Mouse (Mus musculus) cerebellum, adult 8-10 months (tissue): Measurements from ENCODE around the gene Gm5767.

Source experiments
- DNase-seq: peaks from one replicate; pipeline ENCODE4 v3.0.0; 2022

Gene Gm5767

DNA sequence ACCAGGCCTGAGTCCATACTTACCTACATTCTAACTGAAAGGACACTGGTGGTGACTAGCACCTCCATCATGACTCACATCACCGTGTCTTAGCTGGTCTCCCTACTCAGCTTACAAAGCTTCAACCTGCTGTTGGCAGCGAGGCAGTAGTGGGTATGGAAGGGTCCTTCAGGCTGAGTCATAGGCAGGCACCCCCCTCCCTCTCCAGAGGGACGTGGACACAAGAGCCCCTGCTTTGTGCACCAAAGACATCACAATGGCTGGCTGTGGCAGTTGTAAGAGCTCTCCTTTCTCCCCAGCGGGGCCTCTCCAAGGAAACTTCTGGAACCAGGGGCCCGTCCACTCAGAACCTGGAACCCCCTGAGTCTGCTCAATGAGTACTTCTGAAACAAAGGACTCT is at the start of gene Gm5767:
Gene Gm5767, plus strand, starts transcription at position 301 of the 400 bp plus-strand sequence.
- no peak for DNase-seq

DNA sequence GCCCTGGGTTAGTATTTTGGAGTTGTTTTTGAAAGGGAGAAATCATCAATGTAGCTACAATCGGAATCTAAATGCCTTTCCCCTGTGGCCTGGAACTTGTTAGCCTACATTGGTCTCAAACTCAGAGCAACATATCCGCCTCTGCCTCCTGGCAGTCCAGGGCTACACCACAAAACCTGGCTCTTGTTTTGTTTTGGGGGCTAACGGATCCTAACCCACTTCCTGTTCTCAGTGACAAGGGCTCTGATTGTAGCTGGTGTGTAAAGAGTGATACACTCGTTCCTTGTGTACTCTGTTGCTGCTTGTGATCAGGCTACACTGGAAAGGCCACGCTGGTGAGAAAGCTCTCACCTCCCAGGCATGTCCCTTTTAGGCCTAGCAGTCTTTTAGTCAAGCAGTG is 49.1 kb upstream of the Gm5767 start:
- no peak for DNase-seq

DNA sequence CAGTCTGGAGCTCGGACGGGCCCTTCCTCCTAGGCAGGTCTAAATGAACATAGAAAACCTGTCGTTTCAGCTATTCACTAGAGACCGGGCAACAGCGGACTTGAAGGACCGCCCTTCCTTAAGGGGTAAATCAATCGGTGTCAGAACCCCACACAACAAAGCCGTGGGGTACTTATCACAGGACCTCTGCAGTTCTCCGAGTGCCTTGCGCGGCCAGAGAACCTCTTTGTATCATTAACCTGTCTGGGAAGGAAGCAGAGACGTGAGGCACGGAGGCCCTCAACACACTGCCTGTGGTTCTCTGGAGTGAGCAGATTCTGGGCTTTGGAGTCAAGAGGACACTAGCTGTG is 43.7 kb upstream of the Gm5767 start:
- no peak for DNase-seq

DNA sequence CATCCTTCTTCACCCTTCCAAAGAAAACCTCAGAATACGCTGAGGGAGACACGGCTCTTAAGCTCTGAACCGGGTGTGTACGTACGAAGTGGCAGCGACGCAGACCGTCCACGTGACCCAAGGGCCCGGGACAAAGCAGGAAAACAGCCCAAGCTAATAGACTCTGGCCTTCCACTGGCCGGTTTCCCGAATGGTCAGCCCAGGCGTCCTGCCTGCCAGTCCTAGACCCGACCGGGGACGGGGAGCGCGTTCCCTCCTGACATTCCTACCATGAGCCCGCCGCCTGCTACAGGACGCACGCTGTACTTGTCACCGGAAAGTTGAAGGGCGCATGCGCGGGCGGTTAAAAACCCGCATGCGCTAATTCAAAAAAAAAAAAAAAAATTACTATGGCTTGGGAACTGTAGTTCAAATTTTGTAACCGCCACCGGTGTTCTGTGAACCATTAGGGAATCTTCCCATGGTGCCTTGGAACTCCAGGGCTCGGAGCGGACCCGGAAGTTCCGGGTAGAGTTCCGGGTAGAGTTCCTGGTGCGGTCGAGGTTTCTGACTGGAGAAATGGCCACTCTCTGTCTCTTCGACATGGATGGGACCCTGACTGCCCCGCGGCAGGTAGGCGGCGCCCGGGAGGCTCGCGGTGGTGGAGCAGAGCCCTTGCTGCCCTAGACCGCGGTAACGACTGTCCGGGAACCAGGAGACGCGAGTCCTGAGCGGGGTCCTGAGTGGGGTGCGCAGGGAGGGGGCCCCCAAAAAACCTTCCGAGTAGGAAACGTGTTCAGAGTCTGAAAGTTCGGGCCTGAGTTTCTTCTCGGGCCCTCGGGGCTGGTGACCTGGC is 43.1 kb upstream of the Gm5767 start, which contains the start of the genes Pmm2 and Tmem186:
Gene Pmm2, plus strand, starts transcription at position 458 of the 835 bp plus-strand sequence.
Gene Tmem186, minus strand, starts transcription at position 496 of the 835 bp plus-strand sequence.
- peak; percentile 85 for DNase-seq

DNA sequence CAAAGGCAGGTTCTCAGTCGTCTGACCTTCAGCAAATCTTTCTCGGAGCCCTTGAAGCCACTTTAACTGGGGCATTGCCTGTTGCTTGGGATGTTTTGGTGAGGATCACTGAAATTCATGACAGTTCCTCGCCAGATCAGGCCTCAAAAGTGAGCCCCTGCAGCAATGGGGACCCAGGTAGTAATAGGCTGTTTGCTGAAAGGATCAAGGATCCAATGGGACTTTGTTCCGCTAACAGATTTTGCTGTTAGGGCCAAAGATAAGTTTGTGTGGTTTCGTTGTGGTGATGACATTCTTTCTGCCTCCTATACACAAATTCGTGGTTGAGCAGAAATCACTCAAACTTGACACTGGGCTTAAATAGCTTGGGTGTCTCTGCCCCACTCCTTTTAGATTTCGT is 42.4 kb upstream of the Gm5767 start:
- DNase-seq = no peak

DNA sequence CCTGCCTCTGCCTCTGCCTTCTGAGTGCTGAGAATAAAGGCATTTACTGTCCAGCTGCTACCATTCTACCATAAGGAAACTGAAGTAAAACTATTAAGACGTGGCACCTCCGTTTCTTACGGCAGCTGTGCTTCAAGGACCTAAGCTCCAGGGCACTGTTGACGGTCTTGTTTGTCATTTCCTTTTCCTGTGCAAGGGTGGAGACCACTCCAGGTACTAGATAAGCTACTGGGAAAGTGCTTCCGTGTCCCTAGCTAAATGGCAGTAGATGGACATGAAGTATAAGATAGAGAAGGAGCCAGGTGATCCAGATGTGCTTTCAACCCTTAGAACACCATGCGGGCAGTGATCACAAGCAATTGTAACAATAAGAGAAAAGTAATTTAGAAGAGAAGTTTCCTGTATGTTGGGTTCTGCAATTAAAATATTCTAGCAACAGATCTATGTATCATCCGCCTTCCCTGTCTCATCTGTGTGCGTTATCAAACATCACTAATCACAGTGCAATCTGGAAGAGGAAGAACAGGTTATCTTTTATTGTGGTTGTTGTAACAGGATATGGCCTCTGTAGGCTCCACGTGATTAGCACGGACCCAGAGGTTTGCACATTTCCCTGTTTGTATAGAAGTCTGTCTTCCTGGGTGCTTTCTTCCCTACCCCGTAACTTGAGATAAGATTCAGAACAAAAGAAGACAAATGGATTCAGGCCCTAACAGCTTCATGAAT is 40.9 kb upstream of the Gm5767 start:
- no peak for DNase-seq

DNA sequence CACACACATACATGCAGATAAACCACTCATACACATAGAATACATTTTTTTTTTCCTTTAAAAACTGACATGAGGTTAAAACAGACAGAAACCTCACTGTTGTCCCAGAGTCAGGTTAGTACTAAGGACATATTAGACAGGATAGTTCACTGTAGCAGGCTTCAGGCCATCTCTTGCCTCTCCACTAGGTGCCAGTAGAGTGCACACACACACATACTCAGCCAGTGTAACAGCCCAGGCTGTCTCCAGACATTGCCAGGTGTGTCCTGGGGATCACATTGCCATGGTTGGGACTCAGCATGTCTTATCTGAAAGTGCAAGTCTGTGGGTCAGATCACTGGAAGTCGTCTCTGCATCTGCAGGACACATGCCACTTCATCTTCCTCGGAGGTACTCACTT is 36.7 kb upstream of the Gm5767 start:
- DNase-seq = no peak

DNA sequence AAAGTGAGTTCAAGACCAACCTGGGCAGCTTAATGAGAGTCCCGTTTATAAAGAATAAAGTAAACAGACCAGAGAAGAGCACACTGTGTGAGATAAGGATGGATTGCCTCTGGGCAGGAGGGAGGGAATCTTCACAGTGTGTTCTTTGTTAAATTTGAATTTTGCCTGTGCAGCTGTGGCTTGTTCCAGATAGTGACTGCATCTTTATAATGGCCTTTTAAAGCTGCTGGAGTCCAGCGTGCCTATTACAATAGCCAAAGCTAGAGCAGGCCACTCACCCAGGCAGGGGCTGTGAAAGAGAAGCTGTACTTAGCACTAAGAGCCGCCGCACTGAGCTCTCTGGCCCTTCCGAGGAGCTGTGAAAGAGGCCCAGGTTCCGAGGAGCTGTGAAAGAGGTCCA is 35.0 kb upstream of the Gm5767 start:
- no peak for DNase-seq

DNA sequence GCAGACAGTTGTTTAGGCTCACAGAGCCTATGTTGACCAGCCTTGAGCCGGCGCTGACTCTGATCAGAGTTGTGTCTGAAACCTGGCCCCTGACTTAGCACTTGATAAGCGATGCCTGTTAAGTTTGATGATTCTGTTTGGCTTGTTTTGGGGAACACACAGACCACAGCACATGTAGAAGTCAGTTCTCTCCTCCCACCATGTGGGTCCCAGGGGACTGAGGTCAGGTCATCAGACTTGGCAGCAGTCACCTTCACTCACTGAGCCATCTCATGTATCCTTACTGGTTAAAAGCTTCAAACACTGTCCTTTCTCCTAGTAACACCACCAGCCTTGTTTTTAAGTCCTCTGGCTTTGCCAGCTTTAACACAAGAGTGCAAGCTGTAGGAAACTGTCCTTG is 30.6 kb upstream of the Gm5767 start:
- DNase-seq = no peak

DNA sequence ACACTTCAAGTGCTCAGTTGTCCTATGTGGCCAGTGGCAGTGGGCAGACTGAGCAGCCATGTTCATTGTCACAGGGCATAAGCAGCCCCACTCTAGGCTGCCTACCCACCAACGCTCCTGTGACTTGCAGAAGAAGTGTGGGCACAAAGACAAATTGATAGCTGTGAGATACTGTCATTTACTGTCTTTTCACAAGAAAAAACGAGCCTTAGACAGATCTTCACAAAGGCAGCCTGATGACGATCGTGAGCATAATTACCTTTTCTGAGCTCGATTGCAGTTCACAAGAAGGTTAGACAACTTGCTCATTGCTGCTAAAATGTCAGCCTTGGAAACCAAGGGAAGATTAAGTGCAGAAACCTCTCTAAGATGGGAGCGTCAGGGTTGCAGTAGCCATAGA is 25.5 kb upstream of the Gm5767 start:
- DNase-seq = no peak

DNA sequence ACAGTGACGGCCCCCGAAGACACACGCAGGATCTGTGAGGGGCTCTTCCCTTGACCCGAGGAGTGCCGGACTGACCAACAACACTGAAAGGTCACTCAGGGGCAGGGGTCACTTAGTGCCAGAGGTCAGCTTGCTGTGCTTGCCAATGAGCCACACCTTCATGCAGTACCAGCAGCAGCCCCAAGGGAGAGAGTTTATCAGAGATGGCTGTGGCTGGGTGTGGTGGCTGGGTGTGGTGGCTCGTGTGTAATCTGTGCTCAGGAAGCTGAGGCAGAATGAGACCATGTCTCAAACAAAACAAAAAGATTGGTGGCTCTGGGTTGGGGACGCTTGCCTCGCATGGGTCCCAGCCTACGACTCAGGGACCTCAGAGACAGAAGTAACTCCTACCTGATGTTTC is 25.0 kb upstream of the Gm5767 start:
- no peak for DNase-seq

DNA sequence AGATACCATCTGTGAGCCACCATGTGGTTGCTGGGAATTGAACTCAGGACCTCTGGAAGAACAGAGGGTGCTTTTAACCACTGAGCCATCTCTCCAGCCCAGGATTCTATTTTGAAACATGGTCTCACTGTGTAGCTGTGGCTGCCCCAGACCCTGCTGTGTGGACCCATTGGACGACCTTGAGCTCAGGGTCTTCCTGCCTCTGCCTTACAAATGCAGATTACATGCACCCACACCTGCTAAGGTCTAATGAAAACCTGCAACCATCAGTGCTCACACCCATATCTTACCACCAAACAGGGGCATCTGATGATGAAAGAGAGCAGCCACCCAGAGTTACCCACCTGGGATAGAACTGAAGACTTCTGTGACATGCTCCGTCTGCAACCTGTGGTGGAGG is 24.3 kb upstream of the Gm5767 start:
- DNase-seq = no peak

DNA sequence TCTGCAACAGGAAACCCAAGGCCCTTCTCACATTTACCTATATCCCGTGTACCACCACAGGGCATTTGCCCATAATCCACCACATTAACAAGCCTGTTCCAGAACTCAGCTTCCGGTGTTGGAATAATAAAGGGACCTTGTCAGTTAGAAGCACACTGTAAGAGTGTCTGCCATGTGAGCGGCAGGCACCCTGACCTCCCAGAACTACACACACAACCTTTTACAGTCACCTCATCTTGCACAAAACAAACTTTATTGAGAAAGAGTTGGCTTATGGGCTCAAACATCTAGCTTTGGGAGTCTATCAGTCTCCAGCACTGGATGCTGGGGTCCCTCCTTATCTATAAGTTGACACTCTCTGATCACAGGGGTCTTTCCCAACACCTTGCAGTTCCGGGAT is 22.2 kb upstream of the Gm5767 start:
- no peak for DNase-seq

DNA sequence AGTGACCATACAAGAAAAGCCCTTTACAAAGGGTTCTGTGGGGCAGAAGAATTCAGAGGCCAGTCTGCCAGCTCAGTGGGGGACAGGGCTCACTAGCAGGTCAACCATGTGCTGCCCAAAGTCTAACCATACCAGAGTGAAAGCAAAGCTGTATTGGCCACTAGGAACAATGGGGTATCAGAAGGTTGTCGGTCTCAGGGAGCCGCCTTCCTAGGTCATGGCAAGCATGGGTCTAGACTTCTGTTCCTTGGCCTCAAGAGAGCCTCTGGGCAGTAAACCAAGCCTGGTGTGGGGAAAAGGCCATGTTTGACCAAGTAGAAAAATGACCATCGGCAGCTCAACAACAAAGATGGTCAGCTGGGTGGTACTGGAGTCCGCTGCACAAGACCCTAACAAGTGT is 21.8 kb upstream of the Gm5767 start:
- DNase-seq = no peak

DNA sequence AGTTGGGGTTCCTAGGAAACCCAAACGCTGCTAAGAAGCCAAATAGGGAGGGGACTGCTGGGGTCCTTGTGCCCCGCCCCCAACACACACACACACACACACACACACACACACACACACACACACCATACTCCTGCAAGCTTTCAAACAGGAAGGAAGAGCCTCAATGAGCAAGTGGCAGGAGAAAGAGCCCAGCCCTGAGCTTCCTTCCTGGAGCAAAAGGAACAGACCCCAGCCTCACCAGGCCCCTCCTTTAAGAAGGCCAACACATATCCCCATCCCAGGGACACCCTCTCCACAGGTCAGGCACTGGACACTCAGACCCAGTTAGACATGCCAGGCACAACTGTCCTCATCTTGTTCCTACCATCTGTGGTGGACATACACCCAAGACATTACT is 17.5 kb upstream of the Gm5767 start:
- no peak for DNase-seq

DNA sequence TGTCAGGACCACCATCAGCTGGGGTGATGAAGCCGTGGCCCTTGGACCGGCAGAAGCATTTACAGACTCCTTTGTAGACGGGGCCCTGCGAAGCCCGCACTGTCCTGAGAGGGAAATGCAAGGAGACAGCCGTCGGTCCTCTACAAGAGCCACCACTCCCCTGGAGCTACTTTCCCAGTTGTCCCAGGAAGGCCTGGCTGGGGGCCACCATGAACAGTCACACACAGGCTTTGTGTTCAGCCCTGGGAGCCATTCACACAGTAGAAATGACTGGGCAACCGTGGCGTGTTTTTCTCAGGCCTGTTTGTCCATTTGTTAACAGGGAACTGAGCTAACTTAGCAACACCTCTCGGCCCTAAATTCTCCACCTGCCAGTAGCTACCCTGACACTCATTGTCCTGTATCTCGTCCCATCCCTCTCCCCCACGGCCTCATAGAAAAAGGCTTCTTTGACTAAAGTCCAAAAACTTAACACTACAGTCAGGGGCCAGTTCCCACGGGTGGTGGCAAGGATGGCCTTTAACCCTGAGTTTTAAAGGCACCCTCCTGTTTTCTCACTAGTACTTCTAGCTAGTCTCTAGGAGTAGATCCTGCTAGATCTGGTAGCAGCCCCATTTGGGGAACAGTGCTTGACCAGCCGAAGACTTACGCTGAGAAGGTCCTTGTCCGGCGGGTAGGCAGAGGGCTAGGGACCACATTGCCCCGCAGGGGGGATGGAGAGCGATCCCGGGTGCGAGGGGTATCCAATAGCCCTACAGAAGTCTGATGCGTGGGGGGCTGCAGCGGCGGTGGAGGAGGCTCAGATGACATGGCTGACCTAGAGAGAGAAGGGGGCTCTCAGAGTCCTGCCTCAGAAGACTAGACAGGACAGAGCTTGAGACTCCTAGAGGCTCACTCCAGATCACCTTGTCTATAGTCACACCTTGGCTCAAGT is 16.7 kb upstream of the Gm5767 start:
- DNase-seq = no peak

DNA sequence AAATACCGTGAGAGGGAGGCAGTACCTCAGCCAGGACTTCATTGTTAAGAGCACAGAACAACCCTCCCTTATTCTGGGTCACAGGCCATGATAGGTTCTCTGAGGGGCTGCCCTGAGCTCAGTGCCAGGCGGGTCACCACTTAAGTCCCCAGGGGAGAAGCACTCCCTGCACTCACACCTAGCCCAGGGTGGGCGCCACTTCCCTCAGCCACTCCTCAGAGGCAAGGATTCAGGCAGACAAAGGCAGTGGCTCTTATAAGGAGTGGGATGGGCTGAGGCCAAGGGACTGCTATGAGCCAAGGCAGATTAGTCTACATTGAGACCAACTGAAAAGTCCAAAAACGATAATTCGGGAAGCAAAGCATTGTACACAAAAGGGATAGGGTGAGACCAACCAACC is 15.2 kb upstream of the Gm5767 start:
- no peak for DNase-seq

DNA sequence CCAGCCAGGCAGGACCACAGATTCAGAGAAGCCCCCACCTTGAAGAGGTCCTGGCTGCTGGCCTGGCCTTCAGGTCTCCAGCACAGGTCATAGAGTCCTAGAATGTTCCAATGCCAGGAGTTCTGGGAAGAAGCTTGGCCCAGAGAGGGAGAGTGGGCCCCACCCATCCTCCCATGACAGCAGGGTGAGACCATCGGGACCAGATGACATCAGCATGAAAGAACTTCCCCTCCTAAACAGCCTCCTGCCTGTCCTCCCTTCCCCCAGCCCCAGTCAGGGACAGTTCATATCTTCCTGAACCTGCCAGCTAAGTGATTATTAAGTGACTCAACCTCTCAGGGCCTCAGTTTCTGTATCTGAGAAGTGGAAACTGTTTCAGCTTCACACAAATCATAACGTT is 14.1 kb upstream of the Gm5767 start:
- no peak for DNase-seq

DNA sequence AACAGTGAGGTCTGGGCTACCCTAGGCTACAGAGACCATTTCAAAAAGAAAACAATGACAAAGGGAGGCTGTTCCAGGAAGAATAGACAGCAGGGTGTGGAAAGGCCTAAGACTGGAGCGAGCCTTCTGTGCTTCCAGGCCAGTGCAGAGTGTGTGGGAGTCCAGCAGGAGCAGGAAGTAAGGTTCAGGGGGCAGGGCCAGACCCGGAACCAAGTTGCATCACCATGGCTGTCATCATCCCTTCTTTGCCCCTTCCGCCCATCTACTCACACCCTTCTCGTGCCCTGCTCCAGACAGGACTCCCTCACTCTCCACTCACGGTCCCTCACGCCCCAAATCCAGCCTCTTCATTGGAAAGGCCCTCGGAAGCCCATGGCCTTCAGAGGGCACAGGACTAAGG is 13.3 kb upstream of the Gm5767 start:
- DNase-seq = no peak

DNA sequence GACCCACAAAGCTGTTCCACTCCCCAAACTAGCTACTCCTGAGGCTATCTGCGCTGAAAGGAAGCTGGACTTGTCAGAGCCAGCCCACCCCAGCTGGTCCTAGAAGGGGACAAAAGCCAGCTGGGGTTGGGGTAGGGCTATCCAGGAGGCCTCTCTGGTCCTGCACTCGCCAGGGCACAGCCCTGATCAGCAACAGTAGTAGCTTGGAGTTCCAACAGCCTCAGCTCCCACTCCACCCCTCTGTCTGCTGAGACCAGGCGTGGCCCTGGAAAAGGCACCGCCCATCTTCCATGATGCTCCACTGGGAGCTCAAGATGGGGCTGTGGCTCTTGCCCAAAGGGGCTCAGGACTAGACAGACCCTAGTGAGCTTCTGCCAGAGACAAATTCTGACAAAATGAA is 12.8 kb upstream of the Gm5767 start:
- DNase-seq = no peak

DNA sequence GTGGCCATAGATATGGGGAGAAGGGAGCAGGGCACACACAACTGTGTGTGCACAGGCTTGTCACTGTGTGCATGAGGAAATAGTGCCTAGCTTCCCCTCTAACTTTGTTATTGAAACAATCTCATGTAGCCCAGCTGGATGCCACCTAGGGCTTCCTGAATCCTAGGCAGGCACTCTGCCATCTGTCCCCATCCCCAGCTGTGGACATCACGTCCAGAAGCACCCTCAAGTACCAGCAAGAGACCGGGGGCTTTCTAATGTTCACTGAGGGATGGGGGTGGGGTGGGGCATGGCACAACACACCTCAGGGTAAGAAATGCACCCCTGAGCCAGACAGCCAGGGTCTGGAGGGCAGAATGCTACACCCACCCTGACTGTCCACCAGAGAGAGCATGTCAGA is 12.2 kb upstream of the Gm5767 start:
- no peak for DNase-seq

DNA sequence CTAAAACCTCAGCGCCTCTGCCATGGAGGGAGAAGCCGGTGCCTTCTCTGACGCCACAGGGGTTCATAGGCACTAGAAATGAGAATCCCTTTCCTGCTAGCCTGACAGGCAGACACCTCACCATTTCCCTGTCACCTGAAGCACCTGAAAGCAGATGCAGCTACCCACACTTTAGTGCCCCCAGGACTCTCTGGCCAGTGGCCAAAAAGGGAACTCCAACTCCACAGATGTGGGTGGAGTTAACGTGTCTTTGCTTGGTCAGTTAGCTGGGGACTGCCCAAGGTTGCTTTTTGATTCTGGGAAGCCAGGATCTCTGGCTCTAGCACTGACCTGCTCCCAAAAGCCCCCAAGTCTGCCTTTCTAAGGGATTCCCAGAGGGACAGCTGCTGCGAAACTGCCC is 11.1 kb upstream of the Gm5767 start:
- DNase-seq = no peak
